Mouse (Mus musculus): ENCODE results near the gene Tex12.

Gene Tex12

DNA sequence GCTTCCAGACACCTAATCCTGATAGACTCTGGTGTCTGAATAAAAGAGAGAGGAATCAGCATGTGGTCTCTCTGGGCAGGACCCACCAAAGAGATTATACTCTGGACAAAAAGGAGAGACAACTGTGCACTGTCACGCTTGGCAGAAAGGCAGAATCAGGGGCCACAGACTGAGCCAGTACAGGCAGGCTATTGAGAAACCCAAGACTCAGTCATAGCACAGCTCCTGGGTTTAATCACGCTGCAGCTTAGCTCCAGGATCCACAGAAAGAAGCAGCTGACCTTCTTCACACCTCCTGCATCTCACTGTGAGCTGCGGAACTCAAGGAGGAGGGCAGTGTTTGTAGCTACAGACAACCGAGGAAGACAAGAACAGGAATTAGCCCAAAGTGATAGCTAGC, 19.2 kb upstream of the Tex12 start:
- Histone ChIP-seq H3K36me3 (ENCODE audit: control insufficient read depth, insufficient read depth, low read length, poor library complexity, severe bottlenecking) (no peaks in the 10 kb centered on the region), H3K27me3 (ENCODE audit: control insufficient read depth, insufficient read depth, low read length, poor library complexity, severe bottlenecking) (no peaks in the 10 kb centered on the region; the same call in 1 of the 2 replicates)
- no peak for DNase-seq (ENCODE audit: low read depth, low spot score)

DNA sequence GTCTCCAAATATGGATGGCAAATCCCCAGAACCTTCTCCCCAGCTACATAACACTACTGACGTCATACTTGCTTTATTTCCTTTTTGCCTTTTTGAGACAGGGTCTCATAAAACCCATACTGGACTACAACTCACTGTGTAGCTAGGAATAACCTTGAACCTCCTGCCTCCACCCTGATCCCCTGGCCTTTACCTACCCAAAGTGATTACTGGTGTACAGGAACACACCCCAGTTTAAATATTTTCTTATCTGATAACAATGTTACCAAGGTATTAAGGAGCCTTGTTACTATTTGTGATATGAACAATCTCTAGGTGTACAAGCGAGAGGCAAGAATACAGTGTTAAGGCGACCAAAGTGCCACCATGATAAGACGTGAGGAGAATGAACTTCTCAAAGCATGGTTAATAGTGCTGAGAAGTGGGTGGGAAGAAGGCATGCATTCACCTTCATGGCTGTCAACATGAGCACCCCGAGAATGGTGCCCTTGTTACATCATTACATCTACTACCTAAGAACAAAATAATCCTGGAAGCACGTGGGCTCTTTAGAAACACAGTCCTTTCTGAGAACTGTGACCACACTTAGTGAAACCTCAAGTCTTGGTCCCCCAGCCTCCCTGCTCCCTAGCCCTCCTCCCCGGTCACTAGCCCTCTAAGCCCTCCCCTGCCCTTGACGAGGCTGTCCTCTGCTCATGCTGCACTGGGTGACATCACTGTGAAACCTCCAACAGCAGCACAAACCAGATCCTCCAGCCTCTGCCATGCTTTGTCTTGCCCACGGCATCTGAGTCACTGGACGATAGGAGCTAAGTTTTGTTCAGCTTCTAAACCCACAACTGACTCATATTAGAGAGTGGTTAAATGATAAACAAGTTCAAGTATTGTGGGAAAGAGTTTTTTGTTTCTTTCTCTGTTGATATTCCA, 8.7 kb upstream of the Tex12 start:
- no peaks in the 10 kb centered on the region for H3K36me3 ChIP-seq (ENCODE audit: control insufficient read depth, insufficient read depth, low read length, poor library complexity, severe bottlenecking)
- no peaks in the 10 kb centered on the region for H3K27me3 ChIP-seq (ENCODE audit: control insufficient read depth, insufficient read depth, low read length, poor library complexity, severe bottlenecking)
- no peak for DNase-seq (ENCODE audit: low read depth, low spot score)

DNA sequence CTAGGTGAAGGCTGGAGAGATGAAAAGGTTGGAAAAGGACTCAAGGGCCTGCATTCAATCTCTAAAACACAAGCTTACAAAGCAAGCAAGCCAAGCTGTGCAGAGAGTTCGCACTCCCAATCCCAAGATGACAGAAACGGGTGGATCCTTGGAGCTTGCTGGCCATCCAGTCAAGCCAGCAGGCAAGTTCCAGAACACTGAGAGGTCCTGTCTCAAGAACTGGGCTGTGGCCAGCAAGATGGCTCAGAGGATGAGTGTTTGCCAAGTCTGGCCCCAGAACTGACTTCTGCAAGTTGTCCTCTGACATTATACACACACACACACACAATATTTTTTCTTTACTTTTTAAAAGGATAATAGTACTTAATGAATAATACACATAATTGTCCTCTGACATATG, 6.8 kb upstream of the Tex12 start:
- DNase-seq (ENCODE audit: low read depth, low spot score) = no peak
- Histone ChIP-seq H3K27me3 (ENCODE audit: control insufficient read depth, insufficient read depth, low read length, poor library complexity, severe bottlenecking) (no peaks in the 10 kb centered on the region), H3K36me3 (ENCODE audit: control insufficient read depth, insufficient read depth, low read length, poor library complexity, severe bottlenecking) (no peaks in the 10 kb centered on the region)

DNA sequence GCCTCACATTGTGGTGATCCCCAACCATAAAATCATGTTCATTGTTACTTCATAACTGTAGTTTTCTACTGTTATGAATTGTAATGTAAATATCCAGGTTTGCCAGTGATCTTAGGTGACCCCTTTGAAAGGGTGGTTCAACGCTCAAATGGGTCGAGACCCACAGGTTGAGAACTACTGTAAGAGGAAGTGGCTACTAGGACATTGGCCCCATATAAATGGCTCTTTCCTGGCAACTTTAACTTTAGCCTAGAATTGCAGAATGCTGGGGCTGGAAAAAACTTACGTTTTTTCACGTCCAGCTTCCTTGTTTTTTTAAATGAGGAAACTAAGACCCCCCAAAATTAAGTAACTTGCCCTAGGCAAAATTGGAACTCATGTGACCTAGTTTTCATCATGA, 6.2 kb upstream of the Tex12 start:
- DNase-seq (ENCODE audit: low read depth, low spot score) = no peak
- Histone ChIP-seq H3K36me3 (ENCODE audit: control insufficient read depth, insufficient read depth, low read length, poor library complexity, severe bottlenecking) (no peaks in the 10 kb centered on the region), H3K27me3 (ENCODE audit: control insufficient read depth, insufficient read depth, low read length, poor library complexity, severe bottlenecking) (no peaks in the 10 kb centered on the region)

DNA sequence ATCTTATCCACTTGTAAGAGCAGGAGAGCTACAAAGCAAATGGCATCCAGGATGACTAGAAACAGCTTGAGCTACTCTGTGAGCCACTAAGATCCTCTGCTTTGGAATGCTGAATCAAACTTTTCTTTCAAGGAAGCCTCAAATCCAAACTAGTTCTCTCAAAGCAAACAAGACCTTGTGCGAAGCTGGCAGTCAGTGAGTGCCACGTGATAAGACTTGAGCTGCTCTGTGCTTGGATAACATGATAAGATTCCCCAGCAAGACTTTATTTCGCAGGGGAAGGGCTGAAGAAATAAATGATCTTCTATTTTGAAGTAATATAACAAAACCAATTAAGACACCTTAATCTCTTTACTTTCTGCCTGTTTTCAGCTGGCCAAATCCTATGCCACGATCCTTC, 4.8 kb upstream of the Tex12 start:
- Histone ChIP-seq H3K27me3 (ENCODE audit: control insufficient read depth, insufficient read depth, low read length, poor library complexity, severe bottlenecking) (no peaks in the 10 kb centered on the region), H3K36me3 (ENCODE audit: control insufficient read depth, insufficient read depth, low read length, poor library complexity, severe bottlenecking) (no peaks in the 10 kb centered on the region)
- DNase-seq (ENCODE audit: low read depth, low spot score) = no peak

DNA sequence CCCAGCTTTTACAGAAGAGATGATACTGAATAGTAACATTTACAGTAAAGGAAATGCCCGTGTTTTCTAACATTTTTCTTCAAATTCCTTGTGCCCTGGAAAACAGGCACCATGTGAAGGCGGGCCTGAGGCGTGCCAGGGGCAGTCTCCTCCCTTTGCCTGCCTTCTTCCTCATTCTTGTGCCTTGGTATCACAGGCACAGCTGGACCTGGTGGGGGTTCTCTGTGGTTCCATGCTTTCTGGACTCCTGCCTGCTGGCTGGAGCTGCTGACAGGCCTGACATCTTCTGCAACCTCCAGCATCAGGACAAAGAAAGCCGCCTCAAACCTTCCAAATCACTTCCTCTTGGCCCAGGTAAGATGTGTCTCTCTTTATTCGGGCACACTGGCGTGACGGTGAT, 4.0 kb upstream of the Tex12 start:
- H3K27me3 ChIP-seq (ENCODE audit: control insufficient read depth, insufficient read depth, low read length, poor library complexity, severe bottlenecking) = no peaks in the 10 kb centered on the region

DNA sequence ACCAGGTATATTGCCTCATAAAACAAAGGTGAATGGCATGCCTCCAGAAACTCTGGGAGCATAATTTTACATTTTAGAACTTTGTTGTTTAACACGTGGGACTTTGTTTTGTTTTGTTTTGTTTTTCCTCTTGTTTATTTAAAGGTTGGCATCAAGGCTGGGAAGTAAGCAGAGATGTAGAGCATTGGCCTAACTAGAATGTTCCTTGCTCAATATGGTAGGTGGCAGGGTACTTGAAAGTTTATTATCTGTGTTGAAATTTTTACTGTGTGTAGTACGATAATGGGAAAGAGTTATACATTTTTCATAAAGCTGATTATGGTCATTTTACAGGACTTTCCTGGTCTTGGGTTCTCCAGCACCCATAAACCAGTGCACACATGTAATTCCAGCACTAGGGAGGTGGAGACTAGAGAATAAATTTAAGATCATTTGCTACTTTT, 814 bp upstream of the Tex12 start:
- H3K36me3 ChIP-seq (ENCODE audit: control insufficient read depth, insufficient read depth, low read length, poor library complexity, severe bottlenecking) = no peaks in the 10 kb centered on the region
- DNase-seq (ENCODE audit: low read depth, low spot score) = no peak
- H3K27me3 ChIP-seq (ENCODE audit: control insufficient read depth, insufficient read depth, low read length, poor library complexity, severe bottlenecking) = no peaks in the 10 kb centered on the region

More for the DNA sequence above, 4.0 kb upstream of the Tex12 start:
- DNase-seq (ENCODE audit: low read depth, low spot score) = no peak
- H3K36me3 ChIP-seq (ENCODE audit: control insufficient read depth, insufficient read depth, low read length, poor library complexity, severe bottlenecking) = no peaks in the 10 kb centered on the region

DNA sequence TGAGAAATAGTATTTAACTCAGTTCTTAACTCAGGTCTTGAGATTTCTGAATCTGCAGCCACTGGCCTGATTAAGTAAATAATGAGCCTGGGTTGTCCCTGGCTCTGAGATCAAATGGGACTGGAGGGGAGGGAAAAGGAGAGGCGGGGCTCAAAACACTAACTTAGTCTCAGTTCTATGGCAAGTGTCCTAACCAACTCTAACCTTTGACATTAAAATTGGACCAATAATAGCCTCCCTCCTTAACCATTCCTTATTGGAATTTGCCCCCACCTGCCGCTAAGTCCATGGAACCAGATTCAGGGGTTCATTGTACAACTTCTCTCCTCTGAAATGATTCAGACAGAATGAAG, 6.1 kb downstream of the Tex12 start, which contains the start of gene Bco2:
Gene Bco2, minus strand, starts transcription at position 88 of the 353 bp plus-strand sequence.
- no peaks in the 10 kb centered on the region for H3K36me3 ChIP-seq (ENCODE audit: control insufficient read depth, insufficient read depth, low read length, poor library complexity, severe bottlenecking)
- no peak for DNase-seq (ENCODE audit: low read depth, low spot score)
- no peaks in the 10 kb centered on the region for H3K27me3 ChIP-seq (ENCODE audit: control insufficient read depth, insufficient read depth, low read length, poor library complexity, severe bottlenecking)

DNA sequence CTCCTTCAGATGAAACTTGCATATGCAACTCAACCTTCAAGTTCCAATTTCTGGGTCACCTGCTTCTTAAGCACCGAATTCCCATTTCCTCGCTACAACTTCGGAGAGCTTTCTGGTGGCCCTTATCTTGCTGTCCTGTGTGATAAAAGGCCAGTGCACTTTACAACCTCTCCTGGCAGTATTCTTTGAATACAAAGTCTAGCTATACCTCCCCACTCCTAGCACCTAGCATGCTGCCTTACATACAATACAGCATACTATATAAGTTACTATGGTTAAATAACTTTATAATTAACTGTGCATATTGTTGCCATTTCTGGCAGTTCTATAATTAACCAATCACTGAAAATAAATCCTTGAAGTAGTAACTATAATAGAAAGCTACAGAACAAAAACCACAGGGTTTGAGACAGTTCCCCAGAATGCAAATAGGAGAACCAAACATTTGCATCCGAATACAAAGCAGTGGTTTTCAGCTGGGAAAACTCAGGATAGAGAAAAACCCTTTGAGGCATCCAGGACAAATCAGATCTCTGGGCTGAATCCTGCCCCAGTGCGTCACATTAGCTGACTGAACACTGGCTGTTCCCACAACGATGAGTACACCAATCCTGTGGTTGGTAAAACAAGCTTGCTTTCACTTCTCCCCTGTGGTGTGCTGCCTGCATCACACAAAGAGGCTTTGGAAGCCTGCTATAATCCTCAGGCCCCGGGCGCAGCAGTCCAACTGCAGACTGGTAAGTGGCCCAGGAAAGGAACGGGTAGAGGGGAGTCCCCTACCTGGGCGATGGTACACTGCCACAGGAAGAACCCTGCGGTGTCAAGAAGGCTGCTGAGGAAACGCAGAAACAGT, 6.7 kb downstream of the Tex12 start, which contains the start of gene Il18:
Gene Il18, plus strand, starts transcription at position 587 of the 853 bp plus-strand sequence.
- DNase-seq (ENCODE audit: low read depth, low spot score) = peak; percentile 68
- no peaks in the 10 kb centered on the region for H3K27me3 ChIP-seq (ENCODE audit: control insufficient read depth, insufficient read depth, low read length, poor library complexity, severe bottlenecking)

DNA sequence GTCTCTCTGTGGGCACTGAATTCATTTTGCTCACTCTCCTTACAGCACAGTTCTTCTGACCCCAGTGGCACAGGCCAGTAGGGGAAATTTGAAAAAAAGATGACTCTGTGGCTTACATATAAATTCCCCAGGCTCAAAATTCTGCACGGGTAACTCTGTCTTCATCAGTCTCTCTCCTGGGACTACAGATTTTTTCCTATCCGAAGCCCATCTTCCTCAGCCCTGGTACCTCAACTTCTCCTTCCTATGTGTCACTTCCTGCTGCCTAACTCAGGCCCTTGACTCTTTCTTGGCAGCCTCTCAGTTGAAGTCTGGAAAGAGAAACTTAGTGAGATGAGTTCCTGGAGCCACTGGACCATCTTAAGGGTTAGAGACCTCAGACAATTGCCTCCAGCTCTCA, 7.6 kb downstream of the Tex12 start:
- peak; percentile 69 for DNase-seq (ENCODE audit: low read depth, low spot score)
- Histone ChIP-seq H3K27me3 (ENCODE audit: control insufficient read depth, insufficient read depth, low read length, poor library complexity, severe bottlenecking) (no peaks in the 10 kb centered on the region), H3K36me3 (ENCODE audit: control insufficient read depth, insufficient read depth, low read length, poor library complexity, severe bottlenecking) (no peaks in the 10 kb centered on the region)

More for the DNA sequence above, 6.7 kb downstream of the Tex12 start, which contains the start of gene Il18:
- H3K36me3 ChIP-seq (ENCODE audit: control insufficient read depth, insufficient read depth, low read length, poor library complexity, severe bottlenecking) = no peaks in the 10 kb centered on the region

DNA sequence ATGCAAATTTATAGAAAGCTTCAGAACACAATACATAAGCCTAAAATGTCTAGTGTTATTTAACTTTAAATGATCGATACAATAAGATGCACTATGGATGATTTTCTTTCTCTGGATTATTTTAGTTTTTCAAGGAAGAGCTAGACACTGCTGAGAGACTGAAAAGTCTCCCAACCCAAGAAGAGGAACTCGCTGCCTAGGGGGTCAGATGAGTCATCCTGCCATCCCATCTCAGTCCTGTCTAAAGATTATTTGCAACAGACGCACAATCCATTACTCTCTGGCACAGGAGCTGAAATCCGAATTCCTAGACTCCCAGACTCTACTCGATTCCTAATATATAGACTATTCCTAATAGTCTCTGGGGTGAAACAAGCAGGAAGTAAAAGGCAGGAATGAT, 8.9 kb downstream of the Tex12 start:
- no peak for DNase-seq (ENCODE audit: low read depth, low spot score)
- H3K36me3 ChIP-seq (ENCODE audit: control insufficient read depth, insufficient read depth, low read length, poor library complexity, severe bottlenecking) = no peaks in the 10 kb centered on the region
- no peaks in the 10 kb centered on the region for H3K27me3 ChIP-seq (ENCODE audit: control insufficient read depth, insufficient read depth, low read length, poor library complexity, severe bottlenecking)

DNA sequence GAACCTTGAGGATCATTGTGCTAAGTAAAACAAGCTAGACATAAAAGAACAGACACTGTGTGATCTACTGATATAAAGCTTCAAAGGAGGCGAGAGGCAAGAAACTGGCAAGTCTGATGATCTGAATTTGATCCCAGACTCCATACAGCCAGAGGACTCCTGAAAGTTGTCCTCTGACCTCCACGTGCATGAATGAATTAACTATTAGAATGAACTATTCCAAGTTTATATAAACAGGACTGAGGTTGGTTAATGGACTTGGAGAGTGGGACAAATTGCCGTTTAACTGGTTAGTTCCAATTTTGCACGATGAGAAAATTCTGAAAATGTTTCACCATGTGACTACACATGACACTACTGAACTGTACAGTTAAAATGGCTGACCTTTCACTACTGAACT, 12.2 kb downstream of the Tex12 start:
- H3K27me3 ChIP-seq (ENCODE audit: control insufficient read depth, insufficient read depth, low read length, poor library complexity, severe bottlenecking) = no peaks in the 10 kb centered on the region
- no peaks in the 10 kb centered on the region for H3K36me3 ChIP-seq (ENCODE audit: control insufficient read depth, insufficient read depth, low read length, poor library complexity, severe bottlenecking)
- DNase-seq (ENCODE audit: low read depth, low spot score) = no peak

DNA sequence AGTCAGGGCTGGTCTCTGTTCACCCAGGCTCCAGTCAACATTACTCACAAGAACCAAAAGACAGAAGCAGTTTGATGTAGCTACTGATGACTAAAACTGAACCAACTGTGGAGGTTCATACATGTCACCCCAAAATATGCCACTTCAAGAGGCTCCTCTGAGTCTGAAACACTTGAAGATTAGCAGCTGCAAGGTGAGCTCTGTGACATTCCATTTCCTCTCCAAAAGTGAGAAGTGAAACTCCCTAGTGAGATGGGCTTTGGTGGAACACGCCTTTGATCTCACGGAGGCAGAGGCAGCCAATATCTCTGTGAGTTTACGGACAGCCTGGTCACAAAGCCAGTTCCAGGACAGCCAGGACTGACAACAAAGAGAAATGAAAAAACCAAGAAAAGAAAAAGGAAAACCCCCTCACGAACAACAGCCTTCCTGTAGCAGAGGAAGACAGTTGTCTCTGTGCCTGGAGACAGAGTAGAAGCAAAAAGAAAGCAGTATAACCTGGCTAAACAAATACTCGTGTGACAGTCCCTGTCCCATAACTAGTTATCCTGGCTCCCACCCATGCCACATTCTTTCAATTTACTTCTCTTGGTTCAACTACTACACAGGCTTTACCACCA, 13.2 kb downstream of the Tex12 start:
- no peaks in the 10 kb centered on the region for H3K27me3 ChIP-seq (ENCODE audit: control insufficient read depth, insufficient read depth, low read length, poor library complexity, severe bottlenecking)
- no peaks in the 10 kb centered on the region for H3K36me3 ChIP-seq (ENCODE audit: control insufficient read depth, insufficient read depth, low read length, poor library complexity, severe bottlenecking)
- peak; percentile 83 for DNase-seq (ENCODE audit: low read depth, low spot score)

DNA sequence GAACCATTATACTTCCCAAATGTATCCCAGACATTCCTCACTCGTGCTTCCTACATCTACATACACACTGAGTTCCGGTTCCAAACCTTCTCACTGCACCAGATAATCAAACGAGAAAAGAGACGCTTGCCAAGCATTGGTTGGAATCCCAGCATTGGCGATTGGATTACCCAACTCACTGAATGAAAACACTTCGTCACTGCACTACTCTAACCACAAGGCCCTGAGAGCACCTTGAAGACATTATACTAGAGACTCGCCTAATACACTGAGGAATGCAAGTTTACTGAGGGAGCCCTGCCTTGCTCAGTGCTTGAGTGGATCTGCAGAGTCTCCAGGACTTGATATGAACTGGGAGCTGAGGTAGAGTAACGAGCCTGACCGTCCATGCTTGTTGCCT, 18.7 kb downstream of the Tex12 start:
- no peaks in the 10 kb centered on the region for H3K36me3 ChIP-seq (ENCODE audit: control insufficient read depth, insufficient read depth, low read length, poor library complexity, severe bottlenecking)
- no peak for DNase-seq (ENCODE audit: low read depth, low spot score)
- no peaks in the 10 kb centered on the region for H3K27me3 ChIP-seq (ENCODE audit: control insufficient read depth, insufficient read depth, low read length, poor library complexity, severe bottlenecking)
